Mouse (Mus musculus) thymus, postnatal 0 days (tissue): Measurements from ENCODE around the gene Dnaic2. TPM values are rescaled to one million over a fixed set of nuclear protein-coding genes. Genes with fewer than 3 reads are reported as not detected.

ENCODE experiments used
- DNase-seq: peaks from one replicate; pipeline ENCODE4 v3.0.0-alpha.2; 2015; ENCODE audit warnings: low spot score
- polyA plus RNA-seq: library from polyadenylated mRNA; unstranded; fragments of >200 nt; fragmentation: Nextera tagmentation; extraction: Ambion mirVana; gene quantifications from 2 replicates; pipeline ENCODE4 v1.2.1, GENCODE M21; 2015

The Dnaic2 gene
- polyA plus RNA-seq = 0.94 and 1.1 TPM in 2 replicates

- no peak for DNase-seq
Measured at GRCm38 (mm10) chr11:114726965-114727825, at the start of gene Dnaic2. Dnaic2 (plus strand) TSS chr11:114727408.

- DNase-seq = no peak
Measured at GRCm38 (mm10) chr11:114679582-114679981, 47.6 kb upstream of the Dnaic2 start.

- no peak for DNase-seq
Measured at GRCm38 (mm10) chr11:114680291-114680690, 46.9 kb upstream of the Dnaic2 start.

- DNase-seq = no peak
Measured at GRCm38 (mm10) chr11:114681054-114681453, 46.2 kb upstream of the Dnaic2 start.

- DNase-seq = no peak
Measured at GRCm38 (mm10) chr11:114682321-114682900, 44.8 kb upstream of the Dnaic2 start.

GRCm38 (mm10) chr11:114683029-114683721 lies 44.0 kb upstream of the Dnaic2 start:
- DNase-seq = no peak

DNA sequence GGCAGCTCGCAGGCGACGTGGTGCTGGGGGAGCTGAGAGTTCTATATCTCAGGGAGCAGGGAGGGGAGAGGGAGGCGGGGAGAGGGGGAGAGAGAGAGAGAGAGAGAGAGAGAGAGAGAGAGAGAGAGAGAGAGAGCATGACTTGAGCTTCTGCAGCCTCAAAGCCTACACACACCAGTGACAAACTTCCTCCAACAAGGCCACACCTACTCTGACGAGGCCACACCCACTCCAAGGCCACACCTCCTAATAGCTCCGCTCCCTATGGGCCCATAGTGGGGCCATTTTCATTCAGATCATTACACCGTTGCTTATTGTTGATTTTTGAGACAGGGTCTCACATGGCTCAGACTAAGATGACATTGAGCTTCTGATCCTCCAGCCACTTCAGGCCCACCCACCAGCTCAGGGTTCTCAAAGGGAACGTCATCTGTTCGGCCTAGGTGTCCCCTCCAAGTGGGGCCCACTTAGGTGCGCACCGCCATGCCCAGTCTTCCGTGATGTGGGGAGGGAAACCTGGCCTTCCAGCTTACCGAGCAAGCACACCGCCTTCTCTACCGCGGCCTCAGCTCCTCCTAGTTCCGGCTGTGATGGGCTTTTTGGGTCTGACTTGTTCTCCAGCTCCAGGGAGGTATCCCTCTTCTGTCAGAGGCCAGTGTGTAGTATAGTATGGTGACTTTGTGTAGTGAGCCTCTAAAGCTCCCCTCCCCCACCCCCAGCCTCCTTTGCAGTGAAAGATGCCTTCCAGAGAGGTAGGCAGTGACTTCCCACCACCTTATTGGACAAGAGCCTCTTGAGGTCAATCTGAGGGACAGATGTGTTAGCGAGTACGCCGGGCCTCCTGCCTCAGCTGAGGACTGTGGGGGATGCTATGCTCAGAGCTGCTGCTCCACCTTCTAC lies 43.2 kb upstream of the Dnaic2 start:
- no peak for DNase-seq

DNA sequence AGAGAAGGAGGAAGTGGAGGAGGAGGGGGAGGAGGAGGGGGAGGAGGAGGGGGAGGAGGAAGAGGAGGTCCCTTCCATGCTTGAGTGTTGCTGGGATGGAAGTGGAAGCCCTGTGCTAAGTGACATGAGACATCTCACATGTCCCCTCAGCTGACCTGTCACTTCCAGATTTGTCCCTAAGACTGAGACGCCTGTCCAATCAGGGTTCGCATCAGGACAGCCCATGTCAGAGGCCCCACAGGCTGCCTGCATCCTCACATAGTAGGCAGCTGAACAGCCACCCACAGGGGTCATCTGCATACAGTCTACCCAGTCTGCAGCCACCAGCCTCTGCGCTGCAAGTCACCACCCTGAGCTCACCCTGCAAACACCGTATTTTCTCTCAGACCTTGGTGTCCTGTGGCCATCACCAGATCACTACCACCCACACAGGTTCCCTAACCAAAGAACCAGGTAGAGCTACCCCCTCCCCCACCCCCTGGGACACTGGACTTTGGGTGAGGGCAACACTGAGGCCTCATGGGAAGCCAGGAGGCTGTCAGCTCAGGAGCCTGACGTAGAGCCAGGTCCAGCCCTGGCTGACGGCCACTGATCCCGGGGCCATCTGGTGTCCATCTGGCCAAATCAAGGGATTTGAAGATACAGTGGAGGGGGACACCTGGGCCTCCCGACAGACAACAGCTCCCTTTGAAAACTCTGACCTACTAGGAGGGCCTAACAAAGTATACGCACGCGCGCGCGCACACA lies 42.4 kb upstream of the Dnaic2 start:
- no peak for DNase-seq

- no peak for DNase-seq
Measured at GRCm38 (mm10) chr11:114685526-114686040, 41.6 kb upstream of the Dnaic2 start.

GRCm38 (mm10) chr11:114686221-114686959 lies 40.8 kb upstream of the Dnaic2 start:
- DNase-seq = no peak

DNA sequence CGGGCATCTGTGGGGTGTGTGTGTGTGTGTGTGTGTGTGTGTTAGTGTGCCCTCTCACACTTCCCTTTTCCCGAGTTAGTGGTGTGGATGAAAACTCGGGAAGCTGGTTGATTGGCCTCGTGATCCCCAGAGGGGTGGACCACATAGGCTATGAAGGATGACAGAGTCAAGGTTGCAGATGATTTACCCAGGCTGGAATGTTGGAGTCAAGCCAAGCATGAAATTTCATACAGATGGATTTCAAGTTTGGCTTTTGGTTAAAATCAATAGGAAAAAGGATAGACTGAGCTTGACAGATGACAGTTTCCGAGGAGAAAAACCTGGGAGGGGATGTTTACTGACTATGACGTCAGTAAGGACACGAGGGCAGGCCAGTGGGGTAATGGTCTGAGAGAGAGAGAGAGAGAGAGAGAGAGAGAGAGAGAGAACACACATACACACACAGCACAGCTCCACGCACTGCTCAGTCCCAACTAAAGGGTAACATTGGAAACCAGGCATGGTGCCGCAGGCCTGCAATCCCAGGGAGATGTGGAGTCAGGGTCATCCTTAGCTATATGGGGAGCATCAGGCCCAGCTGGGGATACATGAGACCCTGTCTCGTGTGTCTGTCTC lies 39.5 kb upstream of the Dnaic2 start:
- no peak for DNase-seq

GRCm38 (mm10) chr11:114688729-114689128 lies 38.5 kb upstream of the Dnaic2 start:
- no peak for DNase-seq

DNA sequence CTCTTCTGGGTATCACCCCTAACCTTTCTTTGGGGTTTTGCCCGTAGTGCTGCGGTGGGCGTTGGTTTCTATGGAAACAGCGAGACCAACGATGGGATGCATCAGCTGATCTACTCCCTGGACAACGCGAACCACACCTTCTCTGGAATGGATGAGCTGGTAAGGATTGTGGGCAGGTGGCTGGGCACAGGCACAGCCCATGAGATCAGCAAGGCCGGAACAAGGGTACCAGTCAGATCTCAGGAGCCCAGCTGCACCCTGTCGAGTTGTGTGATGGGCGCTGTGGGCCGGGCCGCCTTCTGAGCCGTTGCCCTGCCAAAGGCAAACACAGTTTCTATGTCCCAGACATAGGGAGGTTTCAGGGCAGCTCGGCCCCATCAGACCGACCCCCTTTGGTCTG lies 37.0 kb upstream of the Dnaic2 start:
- no peak for DNase-seq

DNA sequence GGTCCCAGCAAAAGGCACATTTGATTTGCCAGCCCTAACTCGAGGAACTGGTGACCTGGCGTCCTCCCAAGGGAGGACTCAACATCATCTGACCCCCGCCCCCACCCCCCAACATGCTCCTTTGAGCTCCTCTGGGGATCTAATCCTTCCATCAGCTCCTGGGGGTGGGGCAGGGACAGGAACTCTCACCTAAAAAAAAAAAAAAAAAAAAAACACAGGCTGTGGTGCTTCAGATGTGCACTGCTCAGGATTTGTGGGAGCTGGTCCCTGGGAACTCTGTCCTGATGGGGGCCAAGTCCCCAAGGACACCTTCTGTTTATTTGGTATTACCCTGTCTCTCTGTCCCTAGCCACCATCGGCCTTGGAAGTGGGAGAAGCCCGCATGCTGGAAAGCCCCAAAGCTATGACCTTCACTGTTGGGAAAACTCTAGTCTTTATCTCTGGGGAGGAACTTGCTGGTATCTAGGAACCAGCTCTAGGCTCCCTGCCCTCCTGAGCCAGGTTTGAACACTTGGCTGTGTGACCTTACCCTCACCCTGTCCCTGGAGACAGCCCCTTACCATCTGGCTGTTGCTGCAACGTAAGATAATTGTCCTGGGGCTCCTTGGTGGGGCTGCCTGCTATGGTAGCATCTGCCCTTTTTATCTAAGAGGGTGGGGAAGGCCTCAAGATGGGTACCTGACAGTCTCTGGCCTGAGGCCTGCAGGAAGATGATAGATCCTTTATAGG lies 35.6 kb upstream of the Dnaic2 start:
- DNase-seq = no peak

DNA sequence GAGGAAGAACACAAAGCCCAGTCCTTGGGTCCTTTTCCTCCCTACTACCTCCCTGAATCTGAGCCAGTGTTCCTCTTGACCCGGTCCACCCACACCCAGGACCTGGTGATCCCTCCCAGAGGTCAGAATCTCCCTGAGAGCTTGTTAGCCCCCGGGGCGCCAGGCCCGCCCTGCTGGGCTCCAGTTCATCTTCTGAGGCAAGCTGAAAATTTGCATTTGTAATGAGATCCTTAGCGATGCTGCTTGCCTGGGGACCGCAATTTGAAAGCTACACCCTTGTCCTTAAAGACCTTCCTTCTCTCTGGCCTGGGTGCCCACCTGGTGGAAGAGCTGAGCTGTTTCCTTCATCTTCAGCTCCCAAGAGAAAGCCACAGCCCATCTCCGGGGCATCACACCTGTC lies 34.6 kb upstream of the Dnaic2 start:
- no peak for DNase-seq

GRCm38 (mm10) chr11:114693456-114693855 lies 33.8 kb upstream of the Dnaic2 start:
- no peak for DNase-seq

DNA sequence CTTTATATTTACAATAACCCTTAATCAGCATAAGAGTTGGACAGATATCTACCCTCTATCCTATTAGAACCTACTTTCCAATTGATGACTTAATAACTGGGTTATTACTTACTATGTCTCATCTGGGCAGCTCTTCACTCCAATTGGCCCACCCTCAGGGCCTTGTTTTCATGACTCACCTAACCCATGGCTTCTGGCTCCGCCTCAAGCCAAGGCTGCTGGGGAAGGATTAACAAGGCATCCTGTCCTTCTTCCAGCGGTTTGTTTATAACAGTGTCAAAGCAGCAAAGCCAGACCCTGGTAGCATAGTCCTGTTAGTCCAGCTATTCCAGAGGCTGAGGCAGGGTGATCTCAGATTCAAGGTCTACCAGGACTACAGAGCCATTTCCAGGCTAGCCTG lies 32.8 kb upstream of the Dnaic2 start:
- no peak for DNase-seq

DNA sequence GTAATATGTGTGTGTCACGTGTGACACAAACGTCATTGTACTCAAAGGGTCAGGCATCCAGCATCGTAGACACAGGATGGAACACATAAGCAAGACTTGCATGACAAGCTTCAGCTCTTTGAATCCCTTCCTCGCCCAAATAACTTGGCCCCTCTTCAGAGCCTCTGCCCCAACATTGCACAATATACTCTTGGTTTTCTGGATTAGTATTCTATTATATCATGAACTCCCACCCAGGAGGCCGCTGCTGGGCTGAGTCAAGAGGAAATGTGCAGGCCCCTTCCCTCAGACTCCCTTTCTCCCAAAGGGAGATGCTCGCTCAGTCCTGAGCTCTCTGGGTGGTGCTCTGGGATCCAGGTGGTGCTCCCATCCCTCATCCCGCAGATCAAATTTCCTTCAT lies 28.7 kb upstream of the Dnaic2 start:
- no peak for DNase-seq
